Mouse (Mus musculus) cortical plate, adult 2 months (tissue): ENCODE results near the gene Ilf2.

Experiments used
- CTCF ChIP-seq: fragments of 200-500 bp; IDR thresholded peaks from 2 replicates; pipeline ENCODE4 v1.5.1; 2011; ENCODE audit warnings: mild to moderate bottlenecking, control low read depth, low read length; ENCODE audit not compliant: insufficient read depth; ENCODE audit errors: extremely low read depth
- POLR2A ChIP-seq: fragments of 200-500 bp; IDR thresholded peaks from 2 replicates; pipeline ENCODE4 v1.6.1; 2011; ENCODE audit warnings: mild to moderate bottlenecking, low read length, control low read depth; ENCODE audit not compliant: insufficient read depth; ENCODE audit errors: extremely low read depth

GRCm38 (mm10) chr3:90466311-90466766, 9.6 kb upstream of the Ilf2 start:
- TF ChIP-seq POLR2A = no peak
- peak; percentile 93 for TF ChIP-seq CTCF
